In the genomic region with DNA sequence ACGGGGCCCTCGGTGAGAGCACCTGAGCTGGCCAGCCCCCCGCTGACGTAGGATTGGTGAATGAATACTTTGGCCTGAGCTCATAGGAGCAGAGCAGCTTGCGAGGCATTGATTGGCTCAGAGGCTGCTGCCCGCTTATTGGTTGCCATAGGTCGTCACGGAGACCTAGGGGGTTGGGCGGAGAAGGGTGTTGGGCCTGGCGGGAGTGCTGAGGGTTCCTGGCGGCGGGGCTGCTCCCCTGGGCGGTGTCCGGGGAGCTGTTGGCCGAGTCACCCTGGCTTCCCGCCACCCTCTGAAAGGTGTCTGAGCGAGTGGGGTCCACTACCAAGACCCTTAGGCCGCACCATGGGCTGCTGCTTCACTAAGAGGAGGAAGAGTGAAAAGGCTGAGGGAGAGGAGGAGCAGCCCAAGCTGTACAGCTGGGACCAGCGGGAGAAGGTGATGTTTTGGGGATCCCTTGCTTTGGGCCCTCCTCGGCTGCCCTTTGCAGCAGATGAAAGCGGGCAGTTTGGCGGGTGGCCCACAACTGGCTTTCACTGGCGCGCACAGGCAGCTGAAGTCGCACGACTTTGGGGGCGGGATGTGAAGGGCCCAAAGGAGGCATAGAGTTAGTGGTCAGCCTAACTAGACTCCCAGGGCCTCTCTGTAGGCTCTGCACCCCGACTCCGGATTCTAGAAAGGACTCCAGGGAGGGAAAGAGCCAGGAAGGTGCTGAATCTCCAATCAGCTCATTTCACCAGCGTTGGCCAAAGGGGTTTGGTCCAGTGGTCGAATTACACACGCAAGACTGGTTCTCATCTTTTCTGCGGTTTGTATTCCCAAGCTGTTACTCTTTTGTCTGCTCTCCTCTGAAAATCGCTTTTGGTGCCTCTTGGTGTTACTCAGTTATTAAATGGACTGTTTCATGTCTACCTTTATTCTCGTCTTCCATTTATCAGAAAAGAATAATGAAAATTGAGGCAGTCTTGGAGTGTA, we compare ENCODE assay signal across 7 mouse cellular contexts. TPM values are rescaled to one million over a fixed set of nuclear protein-coding genes. Genes with fewer than 3 reads are reported as not detected.
DNase-seq lines count a peak whose midpoint lies in the region; ATAC-seq lines count a peak whose summit lies in the region.

A gene (plus strand): TSS at position 91 of the 975 bp plus-strand sequence.

- no peaks in the 10 kb centered on the region for H3K36me3 ChIP-seq in intestine, embryonic 15.5 days
- H3K36me3 ChIP-seq in midbrain, embryonic 10.5 days, result no peaks in the 10 kb centered on the region

- H3K27me3 ChIP-seq in intestine, embryonic 15.5 days (replicated peaks), result no peaks in the 10 kb centered on the region
- H3K27me3 ChIP-seq in midbrain, embryonic 10.5 days (ENCODE audit: low read depth, poor library complexity, severe bottlenecking), result no peaks in the 10 kb centered on the region

- intact Hi-C loops in left cerebral cortex, postnatal 25 days (cut with DNase I), result loop anchor here (5.0 kb wide), 2 partner anchors 63 to 193 kb away; a partner anchor contains a TSS

- H3K9ac ChIP-seq in intestine, embryonic 15.5 days, result peak within 1 kb of the TSS; percentile 67

- WGBS in intestine, embryonic 15.5 days, result 13% methylated on average over 35 of the region's 35 CpGs
- WGBS in midbrain, embryonic 10.5 days, result 18% methylated on average over 35 of the region's 35 CpGs

- ATAC-seq in intestine, embryonic 15.5 days, result peak; percentile 100

- peak; percentile 54 to 59 for DNase-seq in adrenal gland, adult 18-20 months (ENCODE audit: low spot score in 2 of 2)
- peak; percentile 88 for DNase-seq in embryo, embryonic 11 days
- DNase-seq in gastrocnemius, postnatal 25 days, result peak; percentile 77
- peak; percentile 69 to 88 for DNase-seq in left cerebral cortex, postnatal 25 days (ENCODE audit: low spot score in 2 of 2)
- peak; percentile 78 for DNase-seq in midbrain, embryonic 10.5 days (ENCODE audit: low spot score)
- peak; percentile 63 for DNase-seq in right cerebral cortex, postnatal 4 days

- H3K9me3 ChIP-seq in intestine, embryonic 15.5 days, result no peaks in the 10 kb centered on the region
- no peaks in the 10 kb centered on the region for H3K9me3 ChIP-seq in midbrain, embryonic 10.5 days (replicated peaks)

- H3K4me1 ChIP-seq in intestine, embryonic 15.5 days (replicated peaks), result no peaks in the 10 kb centered on the region
- no peaks in the 10 kb centered on the region for H3K4me1 ChIP-seq in midbrain, embryonic 10.5 days

- peak within 1 kb of the TSS; percentile 58 for H3K4me3 ChIP-seq in intestine, embryonic 15.5 days (replicated peaks)
- H3K4me3 ChIP-seq in midbrain, embryonic 10.5 days, result peak within 1 kb of the TSS; percentile 68

- H3K27ac ChIP-seq in intestine, embryonic 15.5 days, result peak within 1 kb of the TSS; percentile 60
- H3K27ac ChIP-seq in midbrain, embryonic 10.5 days (replicated peaks), result peak within 1 kb of the TSS; percentile 87

- H3K4me2 ChIP-seq in intestine, embryonic 15.5 days (replicated peaks), result peak within 1 kb of the TSS; percentile 59

RNA-seq across cellular contexts. Expression of the gene that starts here (rescaled TPM):
- total RNA-seq in adrenal gland, adult 18-20 months (2021), result 10 to 100 TPM; 13.2 to 14.2 TPM
- 1 to 10 TPM; 4.2 to 5.1 TPM for total RNA-seq in gastrocnemius, postnatal 25 days (2021)
- 17.1 and 18.1 TPM in 2 replicates for polyA plus RNA-seq in intestine, embryonic 15.5 days (2015; fragmentation: Nextera tagmentation; extraction: Ambion mirVana)
- 10 to 100 TPM; 15.1 to 15.9 TPM for total RNA-seq in left cerebral cortex, postnatal 25 days (2021)
- polyA plus RNA-seq in midbrain, embryonic 10.5 days (2016; fragmentation: Nextera tagmentation; extraction: Ambion mirVana), result 17.4 and 21.6 TPM in 2 replicates

Comparison
In these comparisons a context has a peak if more than half of its experiments do, and no peak if none do; other contexts are left out.
1. Peak in every context shown above with its lines: DNase-seq, ATAC-seq, H3K4me3 ChIP-seq and H3K27ac ChIP-seq.